Mouse (Mus musculus) kidney, embryonic 14.5 days (tissue): ENCODE results near the gene Gstm5. TPM values are rescaled to one million over a fixed set of nuclear protein-coding genes. Genes with fewer than 3 reads are reported as not detected.

Source experiments
- ATAC-seq: fragments of 200-750 bp; cut with Nextera tagmentation; 2 replicates; pipeline ENCODE4 v1.8.0; 2017; ENCODE audit warnings: moderate number of reproducible peaks, mild to moderate bottlenecking, moderate TSS enrichment, moderate library complexity; ENCODE audit not compliant: low FRiP score, low TSS enrichment
- H3K27ac ChIP-seq: fragments of 300-500 bp; sonication (generic); 2 replicates; pipeline ENCODE4 v1.5.1; 2014; ENCODE audit warnings: low read depth, mild to moderate bottlenecking, low read length, moderate library complexity, mixed read lengths
- H3K27me3 ChIP-seq: fragments of 300-500 bp; sonication (generic); 2 replicates; pipeline ENCODE4 v1.6.1; 2014; ENCODE audit warnings: mild to moderate bottlenecking, low read length; ENCODE audit not compliant: control insufficient read depth, insufficient read depth
- H3K36me3 ChIP-seq: fragments of 300-500 bp; sonication (generic); 2 replicates; pipeline ENCODE4 v1.6.1; 2014; ENCODE audit warnings: low read length, mixed read lengths; ENCODE audit not compliant: control insufficient read depth, insufficient read depth
- H3K4me1 ChIP-seq: fragments of 300-500 bp; sonication (generic); 2 replicates; pipeline ENCODE4 v1.6.1; 2014; ENCODE audit warnings: low read length, mixed read lengths; ENCODE audit not compliant: control insufficient read depth, insufficient read depth
- H3K4me2 ChIP-seq: fragments of 300-500 bp; sonication (generic); replicated peaks from 2 replicates; pipeline ENCODE4 v1.6.1; 2014; ENCODE audit warnings: low read depth, mild to moderate bottlenecking, low read length
- H3K4me3 ChIP-seq: fragments of 300-500 bp; sonication (generic); 2 replicates; pipeline ENCODE4 v1.5.1; 2014; ENCODE audit warnings: mild to moderate bottlenecking, low read length
- H3K9ac ChIP-seq: fragments of 300-500 bp; sonication (generic); 2 replicates; pipeline ENCODE4 v1.6.1; 2014; ENCODE audit warnings: low read depth, mild to moderate bottlenecking, low read length, moderate library complexity
- H3K9me3 ChIP-seq: fragments of 300-500 bp; sonication (generic); 2 replicates; pipeline ENCODE4 v1.6.1; 2016; ENCODE audit warnings: low read length; ENCODE audit not compliant: control insufficient read depth
- WGBS: fragments of 180-500 bp; shearing (Covaris S2); extraction: QIAGEN DNeasy Blood & Tissue Kit; methylation state at CpG from one replicate; pipeline ENCODE4 v1.1.7; 2014; 5-methylcytosine and 5-hydroxymethylcytosine counted together
- polyA plus RNA-seq: library from polyadenylated mRNA; unstranded; fragments of >200 nt; fragmentation: Nextera tagmentation; extraction: Ambion mirVana; gene quantifications from 2 replicates; pipeline ENCODE4 v1.2.1, GENCODE M21; 2014

Gene Gstm5
- polyA plus RNA-seq, 1 experiment from 2014 or later: 174 TPM

GRCm38 (mm10) chr3:107867086-107867485 lies 28.5 kb upstream of the Gstm5 start:
- Histone ChIP-seq H3K4me3 (no peak overlapping the region), H3K27me3 (no peaks in the 10 kb centered on the region), H3K9me3 (no peaks in the 10 kb centered on the region), H3K36me3 (no peaks in the 10 kb centered on the region), H3K27ac (no peak overlapping the region), H3K4me2 (no peak overlapping the region), H3K9ac (no peak overlapping the region), H3K4me1 (0 out of 2 replicates have a peak, but pooled peaks cover 3% of the 10 kb centered on the region)
- 3% methylated on average over 8 of the region's 8 CpGs for WGBS
- peak; percentile 82 for ATAC-seq

GRCm38 (mm10) chr3:107868452-107868851 lies 27.2 kb upstream of the Gstm5 start:
- Histone ChIP-seq H3K27me3 (no peaks in the 10 kb centered on the region), H3K4me1 (0 out of 2 replicates have a peak, but pooled peaks cover 3% of the 10 kb centered on the region), H3K36me3 (no peaks in the 10 kb centered on the region), H3K9ac (no peak overlapping the region), H3K27ac (no peak overlapping the region), H3K4me2 (no peak overlapping the region), H3K4me3 (no peak overlapping the region), H3K9me3 (no peaks in the 10 kb centered on the region)
- ATAC-seq: no peak
- 96% methylated on average over 22 of the region's 22 CpGs for WGBS

- Histone ChIP-seq H3K4me1 (0 out of 2 replicates have a peak, but pooled peaks cover 3% of the 10 kb centered on the region), H3K36me3 (no peaks in the 10 kb centered on the region), H3K27ac (no peak overlapping the region), H3K9me3 (no peaks in the 10 kb centered on the region), H3K4me3 (no peak overlapping the region), H3K27me3 (no peaks in the 10 kb centered on the region), H3K4me2 (no peak overlapping the region), H3K9ac (no peak overlapping the region)
- WGBS: 32% methylated on average over 7 of the region's 7 CpGs
- no peak for ATAC-seq
Measured at GRCm38 (mm10) chr3:107869097-107869496, 26.5 kb upstream of the Gstm5 start.

- ATAC-seq: no peak
- Histone ChIP-seq H3K9ac (no peak overlapping the region), H3K9me3 (no peaks in the 10 kb centered on the region), H3K27me3 (no peaks in the 10 kb centered on the region), H3K27ac (no peak overlapping the region), H3K4me2 (no peak overlapping the region), H3K36me3 (no peaks in the 10 kb centered on the region), H3K4me1 (0 out of 2 replicates have a peak, but pooled peaks cover 3% of the 10 kb centered on the region), H3K4me3 (no peak overlapping the region)
- 73% methylated on average over 4 of the region's 4 CpGs for WGBS
Measured at GRCm38 (mm10) chr3:107869925-107870324, 25.7 kb upstream of the Gstm5 start.

GRCm38 (mm10) chr3:107873335-107874251 lies 22.0 kb upstream of the Gstm5 start:
- Histone ChIP-seq H3K4me1 (0 out of 2 replicates have a peak, but pooled peaks cover 3% of the 10 kb centered on the region), H3K4me3 (no peak overlapping the region), H3K36me3 (no peaks in the 10 kb centered on the region), H3K27ac (no peak overlapping the region), H3K9ac (no peak overlapping the region), H3K27me3 (no peaks in the 10 kb centered on the region), H3K9me3 (no peaks in the 10 kb centered on the region), H3K4me2 (no peak overlapping the region)
- no peak for ATAC-seq
- 73% methylated on average over 24 of the region's 24 CpGs for WGBS

GRCm38 (mm10) chr3:107875231-107875630 lies 20.4 kb upstream of the Gstm5 start:
- H3K4me2 ChIP-seq: no peak overlapping the region
- H3K4me1 ChIP-seq: no peaks in the 10 kb centered on the region
- H3K27me3 ChIP-seq: no peaks in the 10 kb centered on the region
- 62% methylated on average over 6 of the region's 6 CpGs for WGBS
- H3K27ac ChIP-seq: no peak overlapping the region
- no peak for ATAC-seq
- no peaks in the 10 kb centered on the region for H3K9me3 ChIP-seq
- H3K36me3 ChIP-seq: no peaks in the 10 kb centered on the region
- no peak overlapping the region for H3K4me3 ChIP-seq
- no peak overlapping the region for H3K9ac ChIP-seq

- Histone ChIP-seq H3K4me2 (no peak within 1 kb of the TSS), H3K27ac (no peak within 1 kb of the TSS), H3K9ac (no peak within 1 kb of the TSS), H3K4me1 (no peaks in the 10 kb centered on the region), H3K4me3 (no peak within 1 kb of the TSS), H3K36me3 (no peaks in the 10 kb centered on the region), H3K27me3 (no peaks in the 10 kb centered on the region), H3K9me3 (no peaks in the 10 kb centered on the region)
- 85% methylated on average over 5 of the region's 5 CpGs for WGBS
- ATAC-seq: no peak
Measured at GRCm38 (mm10) chr3:107877005-107877404, 18.6 kb upstream of the Gstm5 start, which contains the start of gene Eps8l3. Gene Eps8l3, plus strand, starts transcription at chr3:107877229.

GRCm38 (mm10) chr3:107877747-107878736 lies 17.6 kb upstream of the Gstm5 start:
- WGBS: 84% methylated on average over 12 of the region's 12 CpGs
- Histone ChIP-seq H3K27ac (no peak overlapping the region), H3K4me2 (no peak overlapping the region), H3K9me3 (no peaks in the 10 kb centered on the region), H3K36me3 (no peaks in the 10 kb centered on the region), H3K9ac (no peak overlapping the region), H3K27me3 (no peaks in the 10 kb centered on the region), H3K4me1 (no peaks in the 10 kb centered on the region), H3K4me3 (no peak overlapping the region)
- no peak for ATAC-seq
